ENCODE assay signal across 9 mouse cellular contexts in the genomic region with DNA sequence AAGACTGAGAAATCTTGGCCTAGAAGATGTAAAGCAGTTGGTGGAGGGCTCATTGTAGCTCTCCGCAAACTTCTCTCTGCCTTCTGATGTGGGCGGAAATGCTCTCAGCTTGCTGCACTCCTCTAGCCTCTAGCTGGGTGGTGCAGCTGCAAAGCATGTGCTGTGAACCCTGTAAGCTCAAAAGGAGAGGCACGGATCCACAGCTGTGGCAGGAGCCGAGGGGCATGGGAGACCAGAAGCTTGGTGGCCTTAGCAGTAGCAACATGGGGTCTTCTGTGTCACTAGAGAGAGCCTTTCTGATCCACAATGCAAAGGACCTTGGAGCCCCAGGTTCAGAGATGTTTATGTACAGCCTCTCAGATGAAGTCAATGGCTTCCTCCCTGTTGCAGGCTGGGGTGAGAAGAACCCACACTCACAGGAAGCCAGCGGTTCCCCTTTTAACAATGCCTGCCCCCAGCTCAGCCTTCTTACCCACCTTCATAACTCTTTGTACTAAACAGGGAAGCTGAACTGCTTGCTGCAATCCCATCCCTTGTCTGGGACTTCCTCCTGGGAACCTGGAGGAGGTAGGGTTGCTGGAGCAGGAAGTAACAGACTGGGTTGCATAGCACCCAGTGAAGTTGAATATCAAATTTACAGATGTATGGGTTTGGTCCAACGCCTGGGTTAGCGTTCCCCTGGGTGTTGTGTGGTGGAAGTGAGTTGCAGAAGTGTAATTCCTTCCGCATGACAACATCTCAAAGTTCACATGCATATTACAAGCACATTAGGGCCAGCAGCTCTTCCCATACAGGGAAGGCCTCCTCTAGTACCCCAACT. TPM values are rescaled to one million over a fixed set of nuclear protein-coding genes. Genes with fewer than 3 reads are reported as not detected.
DNase-seq lines count a peak whose midpoint lies in the region; ATAC-seq and TF ChIP-seq lines count a peak whose summit lies in the region.
"Had no signal": no experiment of that assay in that cellular context is flagged by ENCODE, and none has a peak within 500 bp of the region (broad histone marks: within the 10 kb centered on the region; RNA-seq: fewer than 3 reads in every experiment).

No protein-coding gene starts in this region.

- no peaks in the 10 kb centered on the region for H3K27me3 ChIP-seq in heart, postnatal 0 days (ENCODE audit: control insufficient read depth, insufficient read depth, low read length)
- H3K27me3 ChIP-seq in liver, embryonic 15.5 days, result no peaks in the 10 kb centered on the region
- no peaks in the 10 kb centered on the region for H3K27me3 ChIP-seq in spleen, adult 2 months (ENCODE audit: control insufficient read depth, insufficient read depth, low read length)
- no peaks in the 10 kb centered on the region for H3K27me3 ChIP-seq in midbrain, embryonic 15.5 days (replicated peaks)
- H3K27me3 ChIP-seq: embryonic facial prominence, embryonic 12.5 days had no signal

- DNase-seq in 416B (ENCODE audit: low read depth), result peak; percentile 56
- DNase-seq in heart, postnatal 0 days (ENCODE audit: low spot score), result no peak
- DNase-seq in spleen, adult 2 months (ENCODE audit: low read depth in 1 of 2, low spot score in 2 of 2), result peak; percentile 80
- no peak for DNase-seq in testis, postnatal 14 days (ENCODE audit: low spot score)
- DNase-seq in cerebellum, adult 9-11 months, result no peak

- H3K4me3 ChIP-seq in heart, postnatal 0 days (ENCODE audit: low read depth, low read length), result no peak overlapping the region
- no peak overlapping the region for H3K4me3 ChIP-seq in liver, embryonic 15.5 days (replicated peaks)
- H3K4me3 ChIP-seq in spleen, adult 2 months (ENCODE audit: extremely low read depth, insufficient read depth, insufficient read length), result peak overlapping the region; percentile 47
- no peak overlapping the region for H3K4me3 ChIP-seq in midbrain, embryonic 15.5 days
- H3K4me3 ChIP-seq: embryonic facial prominence, embryonic 12.5 days had no signal

- H3K4me2 ChIP-seq in heart, postnatal 0 days (ENCODE audit: low read depth, low read length), result no peak overlapping the region; the same call in 1 of the 2 replicates
- no peak overlapping the region for H3K4me2 ChIP-seq in liver, embryonic 15.5 days
- H3K4me2 ChIP-seq in midbrain, embryonic 15.5 days, result no peak overlapping the region
- H3K4me2 ChIP-seq: embryonic facial prominence, embryonic 12.5 days had no signal

- TF ChIP-seq POLR2A in spleen, adult 2 months (IDR thresholded peaks at IDR 0.05; ENCODE audit: low read depth, low read length), result 0 out of 2 replicates have a peak, but pooled peaks have one; percentile 9

- TF ChIP-seq EP300 in heart, postnatal 0 days (IDR thresholded peaks at IDR 0.05; ENCODE audit: low read depth), result no peak

- no peaks in the 10 kb centered on the region for H3K4me1 ChIP-seq in heart, postnatal 0 days (ENCODE audit: control insufficient read depth, insufficient read depth)
- H3K4me1 ChIP-seq in liver, embryonic 15.5 days (replicated peaks), result no peaks in the 10 kb centered on the region; the same call in 1 of the 2 replicates
- peaks cover 20% of the 10 kb centered on the region; the same call in 1 of the 2 replicates for H3K4me1 ChIP-seq in spleen, adult 2 months (ENCODE audit: control insufficient read depth, insufficient read depth, insufficient read length)
- H3K4me1 ChIP-seq in midbrain, embryonic 15.5 days, result no peaks in the 10 kb centered on the region
- H3K4me1 ChIP-seq: embryonic facial prominence, embryonic 12.5 days had no signal

- H3K27ac ChIP-seq in heart, postnatal 0 days (ENCODE audit: low read depth), result peak overlapping the region; percentile 76
- H3K27ac ChIP-seq in liver, embryonic 15.5 days (replicated peaks), result peak overlapping the region; percentile 66
- peak overlapping the region; percentile 94 for H3K27ac ChIP-seq in spleen, adult 2 months (ENCODE audit: insufficient read depth, low read length)
- no peak overlapping the region for H3K27ac ChIP-seq in midbrain, embryonic 15.5 days
- H3K27ac ChIP-seq: embryonic facial prominence, embryonic 12.5 days had no signal

- H3K9ac ChIP-seq in heart, postnatal 0 days (replicated peaks; ENCODE audit: low read depth, low read length), result no peak overlapping the region
- no peak overlapping the region for H3K9ac ChIP-seq in liver, embryonic 15.5 days
- H3K9ac ChIP-seq in midbrain, embryonic 15.5 days, result no peak overlapping the region
- H3K9ac ChIP-seq: embryonic facial prominence, embryonic 12.5 days had no signal

- H3K9me3 ChIP-seq in heart, postnatal 0 days (replicated peaks; ENCODE audit: control insufficient read depth, low read length), result no peaks in the 10 kb centered on the region
- no peaks in the 10 kb centered on the region for H3K9me3 ChIP-seq in liver, embryonic 15.5 days (replicated peaks)
- no peaks in the 10 kb centered on the region for H3K9me3 ChIP-seq in midbrain, embryonic 15.5 days
- H3K9me3 ChIP-seq: embryonic facial prominence, embryonic 12.5 days had no signal

- 46% methylated on average over 8 of the region's 8 CpGs for WGBS in heart, postnatal 0 days
- WGBS in liver, embryonic 15.5 days (ENCODE audit: insufficient replicate concordance), result 26% methylated on average over 8 of the region's 8 CpGs
- WGBS in spleen, adult 2 months, result 6% methylated on average over 8 of the region's 8 CpGs
- 80% methylated on average over 8 of the region's 8 CpGs for WGBS in midbrain, embryonic 15.5 days

- H3K36me3 ChIP-seq in heart, postnatal 0 days (replicated peaks; ENCODE audit: control insufficient read depth, insufficient read depth, low read length), result no peaks in the 10 kb centered on the region
- no peaks in the 10 kb centered on the region for H3K36me3 ChIP-seq in liver, embryonic 15.5 days (replicated peaks)
- no peaks in the 10 kb centered on the region for H3K36me3 ChIP-seq in spleen, adult 2 months (ENCODE audit: control insufficient read depth, insufficient read depth, low read length)
- H3K36me3 ChIP-seq in midbrain, embryonic 15.5 days (replicated peaks), result no peaks in the 10 kb centered on the region
- H3K36me3 ChIP-seq: embryonic facial prominence, embryonic 12.5 days had no signal

- ATAC-seq in CD4-positive, CD25-positive, alpha-beta regulatory T cell, adult 4 months, result peak; percentile 86
- ATAC-seq in heart, postnatal 0 days (ENCODE audit: insufficient read depth, low read depth), result peak; percentile 58
- ATAC-seq in liver, embryonic 15.5 days (ENCODE audit: insufficient read depth), result peak; percentile 60
- ATAC-seq in midbrain, embryonic 15.5 days (replicated peaks), result no peak

- no peak for TF ChIP-seq CTCF in heart, postnatal 0 days (IDR thresholded peaks at IDR 0.05; ENCODE audit: low read depth)
- TF ChIP-seq CTCF in spleen, adult 2 months (IDR thresholded peaks at IDR 0.05; ENCODE audit: extremely low read depth, insufficient read depth, insufficient read length, insufficient replicate concordance), result no peak

RNA-seq across cellular contexts. Expression of gene Ptprc, which starts 16.4 kb away (rescaled TPM):
- 1,000 to 10,000 TPM; 1,419 to 1,542 TPM for polyA plus RNA-seq in CD4-positive, CD25-positive, alpha-beta regulatory T cell, adult 4 months (2017; shearing (Covaris generic))
- total RNA-seq in heart, postnatal 0 days (2014; rRNA removed; ENCODE audit: low replicate concordance), result 2.3 and 11.1 TPM in 2 replicates
- polyA plus RNA-seq in heart, postnatal 0 days (2015; fragmentation: Nextera tagmentation; extraction: Ambion mirVana), result 1.2 and 1.7 TPM in 2 replicates
- 7.8 and 7.9 TPM in 2 replicates for polyA plus RNA-seq in liver, embryonic 15.5 days (2015; fragmentation: Nextera tagmentation; extraction: Ambion mirVana)
- 239 and 294 TPM in 2 replicates for polyA plus RNA-seq in spleen, adult 2 months (2012; rRNA removed)
- polyA plus RNA-seq in midbrain, embryonic 15.5 days (2015; fragmentation: Nextera tagmentation; extraction: Ambion mirVana), result 1.1 and 1.2 TPM in 2 replicates

Comparison
In these comparisons a context has a peak if more than half of its experiments do, and no peak if none do; other contexts are left out.
1. DNase-seq: peak in 416B (single experiment) and spleen, adult 2 months (2 of 2); none in heart, postnatal 0 days (single experiment), testis, postnatal 14 days (single experiment) and cerebellum, adult 9-11 months (single experiment).
2. RNA of gene Ptprc, which starts 16.4 kb away (polyA plus RNA-seq): 1,419 to 1,542 TPM in CD4-positive, CD25-positive, alpha-beta regulatory T cell, adult 4 months and 239 to 294 TPM in spleen, adult 2 months; 7.8 to 7.9 TPM in liver, embryonic 15.5 days, 1.1 to 1.2 TPM in midbrain, embryonic 15.5 days and 1.2 to 1.7 TPM in heart, postnatal 0 days; every median in the first group is over 10 times any median in the second.